Mouse (Mus musculus) bone marrow macrophage, adult 2 months (primary cell): ENCODE measurements around the gene Ppp1r27.
A peak's percentile ranks its signal among the peaks of the same experiment; 100 is the strongest.

Source experiments
- CTCF ChIP-seq: IDR thresholded peaks from 2 replicates; pipeline ENCODE4 v1.5.1; 2012; ENCODE audit warnings: low read depth, mild to moderate bottlenecking, low read length, moderate library complexity
- POLR2A ChIP-seq: IDR thresholded peaks from 2 replicates; pipeline ENCODE4 v1.6.1; 2012; ENCODE audit warnings: mild to moderate bottlenecking, low read depth, low read length, borderline replicate concordance

DNA sequence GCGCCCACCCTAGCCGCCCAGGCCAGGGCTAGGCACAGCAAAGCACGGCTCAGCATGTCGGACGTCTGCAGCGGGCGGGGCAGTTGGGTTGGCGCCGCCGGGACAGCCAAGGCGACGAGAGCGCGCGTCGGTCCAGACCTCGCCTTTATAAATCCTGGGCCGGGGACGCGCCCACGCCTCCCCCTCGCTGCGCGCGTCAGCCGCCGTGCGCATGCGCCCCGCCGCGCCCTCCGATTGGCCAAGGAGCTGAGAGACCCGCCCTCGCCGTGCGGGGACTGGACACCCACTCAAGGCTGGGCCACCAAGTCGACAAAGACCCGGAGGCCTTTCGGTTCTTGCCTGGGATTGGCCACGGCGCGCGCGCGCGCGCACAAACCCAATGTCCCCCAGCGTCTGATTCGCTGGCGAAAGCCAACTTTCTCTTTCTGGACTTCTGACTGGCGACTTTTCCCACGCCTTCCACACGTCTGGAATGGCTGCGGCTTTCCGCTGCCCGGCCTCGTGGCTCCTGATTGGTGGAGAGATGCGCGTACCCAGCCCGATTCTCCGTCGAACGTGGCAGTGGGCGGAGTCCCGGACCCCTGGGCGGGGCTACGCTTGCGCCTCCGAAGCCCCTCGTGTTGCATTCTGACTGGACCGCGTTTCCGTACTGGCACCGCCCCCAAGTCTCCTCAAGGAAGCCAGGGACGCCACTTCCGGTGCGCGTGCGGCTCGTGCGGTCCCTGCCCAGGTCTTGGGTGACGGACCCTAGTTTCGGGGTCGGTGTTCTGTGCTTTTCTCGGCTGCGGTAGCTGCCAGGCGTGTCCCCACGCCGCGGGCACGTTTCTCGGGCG, 22.0 kb upstream of the Ppp1r27 start, which contains the start of gene P4hb:
- TF ChIP-seq CTCF (no peak), POLR2A (peak; percentile 60; the same call in 1 of the 2 replicates)
